Mouse (Mus musculus) CD4-positive, CD25-positive, alpha-beta regulatory T cell, adult 9 weeks (primary cell): Measurements from ENCODE around the gene Saxo2. TPM values are rescaled to one million over a fixed set of nuclear protein-coding genes. Genes with fewer than 3 reads are reported as not detected.

Experiments
- polyA plus RNA-seq: library from polyadenylated mRNA; unstranded; fragments of 100-300 nt; shearing (Covaris generic); gene quantifications from one replicate; pipeline ENCODE4 v1.2.1, GENCODE M21; 2017

The Saxo2 gene
- not detected for polyA plus RNA-seq

DNA sequence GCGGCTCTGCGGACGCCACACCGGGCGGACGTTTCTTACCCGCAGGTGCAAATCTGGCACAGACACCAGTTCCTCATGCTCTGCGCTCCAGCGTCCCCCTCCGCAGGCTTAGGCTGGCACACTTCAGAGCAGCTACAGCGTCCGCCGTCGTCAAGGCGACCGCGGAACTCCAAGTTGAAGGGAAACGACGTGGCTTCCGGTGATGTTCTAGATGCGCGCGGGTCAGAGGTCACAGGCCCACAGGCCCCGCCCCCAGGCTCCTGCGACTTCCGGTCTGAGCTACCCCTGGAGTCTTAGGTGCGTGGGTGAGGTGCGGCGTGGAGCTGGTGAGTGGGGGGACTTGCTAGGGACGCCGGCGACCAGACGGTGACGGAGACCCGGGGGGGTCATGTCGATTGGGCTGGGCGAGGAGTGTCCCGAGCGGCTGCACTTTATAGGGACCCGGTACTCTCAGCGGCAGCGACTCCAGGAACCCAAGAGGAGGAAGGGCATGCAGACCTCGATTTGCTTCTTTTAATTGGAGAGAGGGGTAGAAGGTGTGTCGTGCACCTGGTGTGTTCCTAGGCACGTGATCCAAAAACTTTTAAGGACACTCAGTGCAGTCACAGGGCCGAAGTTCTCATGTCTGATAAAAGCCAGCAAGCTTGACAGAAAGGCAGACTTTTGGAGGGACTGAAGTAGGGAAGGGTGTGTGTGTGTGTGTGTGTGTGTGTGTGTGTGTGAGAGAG lies at the start of gene Saxo2, which contains the start of gene Efl1:
Saxo2 (minus strand) TSS at position 176 of the 728 bp plus-strand sequence.
Efl1 (plus strand) TSS at position 262 of the 728 bp plus-strand sequence.

Other genes with a start within 250 kb of the Saxo2 start
- gene Efl1, start 86 bp upstream of the Saxo2 start, polyA plus RNA-seq, result 53.7 TPM
- gene Mex3b, start 218.8 kb upstream of the Saxo2 start, polyA plus RNA-seq, result 1.4 TPM